Mouse (Mus musculus): Measurements from ENCODE around the gene Exoc4.

DNA sequence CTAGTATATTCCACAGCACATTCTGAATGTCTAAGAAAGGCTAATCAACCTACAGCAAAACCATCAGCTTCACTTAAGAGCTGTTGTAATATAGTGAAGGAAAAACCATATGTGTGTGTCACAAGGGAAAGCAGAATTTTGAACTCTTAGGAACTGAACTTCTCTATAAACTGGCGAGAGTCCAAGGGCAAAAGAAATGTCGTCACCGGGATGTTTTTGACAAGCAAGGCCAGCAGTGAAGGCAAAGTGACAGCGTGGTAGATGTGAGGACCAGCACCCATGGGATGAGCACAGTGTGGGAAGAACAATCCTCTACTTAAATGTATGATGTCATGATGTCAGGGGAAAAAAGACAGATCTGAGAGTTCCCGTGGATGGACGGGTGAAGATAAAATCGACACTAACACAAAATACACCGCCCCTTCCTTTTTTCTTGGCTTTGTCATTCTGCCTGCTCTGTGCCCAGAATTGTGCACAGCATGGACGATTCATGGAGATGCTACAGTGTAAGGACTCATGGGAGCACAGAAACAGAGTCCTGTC lies 635.3 kb downstream of the Exoc4 start:
- no peak for TF ChIP-seq CTCF (IDR thresholded peaks at IDR 0.05; ENCODE audit: low read depth)
- no peak for TF ChIP-seq EP300 (IDR thresholded peaks at IDR 0.05; ENCODE audit: low read depth)
